Mouse (Mus musculus) CH12.LX (cell line): ENCODE measurements around the gene Gdpd1.

Experiments used
- CTCF ChIP-seq, 2 experiments: IDR thresholded peaks in 1 of 2; conservative IDR thresholded peaks in 1 of 2; 2 replicates each; pipeline ENCODE4 v1.5.1; 2011 to 2012; ENCODE audit warnings: low read depth in 2 of 2, low read length in 2 of 2, improper control_type of control experiment in 1 of 2, inconsistent platforms in 1 of 2, mild to moderate bottlenecking in 1 of 2, moderate library complexity in 1 of 2
- POLR2A ChIP-seq: IDR thresholded peaks from 2 replicates; pipeline ENCODE4 v1.6.1; 2011; ENCODE audit warnings: low read depth, mild to moderate bottlenecking, improper control_type of control experiment, low read length
- POLR2AphosphoS2 ChIP-seq: IDR thresholded peaks from 2 replicates; pipeline ENCODE4 v1.6.1; 2011; ENCODE audit warnings: low read depth, low read length, improper control_type of control experiment

DNA sequence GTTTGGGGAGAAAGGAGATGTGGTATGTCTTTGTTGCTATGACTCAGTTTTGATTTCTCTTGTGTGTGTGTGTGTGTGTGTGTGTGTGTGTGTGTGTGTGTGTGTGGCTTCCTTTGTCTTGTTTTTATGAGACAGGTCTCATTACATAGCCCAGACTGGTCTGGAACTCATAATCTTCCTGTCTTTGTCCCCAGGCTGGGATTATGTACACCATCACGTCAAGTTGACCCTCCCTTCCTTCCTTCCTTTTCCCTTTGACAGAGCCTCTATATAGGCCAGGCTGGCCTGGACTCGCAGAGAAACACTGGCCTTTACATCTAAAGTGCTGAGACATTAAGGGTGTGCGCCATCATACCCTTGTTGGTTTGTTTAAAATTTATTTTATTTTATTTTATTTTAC, 58.2 kb downstream of the Gdpd1 start:
- TF ChIP-seq CTCF (conservative IDR thresholded peaks at IDR 0.05 in 1 of 2, IDR thresholded peaks at IDR 0.05 in 1 of 2; ENCODE audit: low read depth in 2 of 2, low read length in 2 of 2): no peak
- no peak for TF ChIP-seq POLR2A
- no peak for TF ChIP-seq POLR2AphosphoS2
